Mouse (Mus musculus) left cerebral cortex, postnatal 25 days (tissue): Measurements from ENCODE around the gene Tbc1d22b. TPM values are rescaled to one million over a fixed set of nuclear protein-coding genes. Genes with fewer than 3 reads are reported as not detected.

Experiments used
- DNase-seq, 2 experiments: peaks; one replicate each; pipeline ENCODE4 v3.0.0; 2022; ENCODE audit warnings: low spot score in 2 of 2, mixed read lengths in 1 of 2
- intact Hi-C: fragments of 180-260 bp; cut with DNase I; formaldehyde crosslinking; loops from one replicate; pipeline ENCODE4 v1.15.1; 2025
- microRNA-seq, 2 experiments: library from miRNA; unstranded; fragments of <30 nt; microRNA quantifications; one replicate each; pipeline ENCODE4 v1.2.0; 2022
- total RNA-seq, 2 experiments: library from RNA; stranded (reverse); gene quantifications; 2 replicates each; pipeline ENCODE4 v1.2.3; 2021

Gene Tbc1d22b
- total RNA-seq, 2 experiments from 2014 or later = 42.3 to 43.2 TPM

DNA sequence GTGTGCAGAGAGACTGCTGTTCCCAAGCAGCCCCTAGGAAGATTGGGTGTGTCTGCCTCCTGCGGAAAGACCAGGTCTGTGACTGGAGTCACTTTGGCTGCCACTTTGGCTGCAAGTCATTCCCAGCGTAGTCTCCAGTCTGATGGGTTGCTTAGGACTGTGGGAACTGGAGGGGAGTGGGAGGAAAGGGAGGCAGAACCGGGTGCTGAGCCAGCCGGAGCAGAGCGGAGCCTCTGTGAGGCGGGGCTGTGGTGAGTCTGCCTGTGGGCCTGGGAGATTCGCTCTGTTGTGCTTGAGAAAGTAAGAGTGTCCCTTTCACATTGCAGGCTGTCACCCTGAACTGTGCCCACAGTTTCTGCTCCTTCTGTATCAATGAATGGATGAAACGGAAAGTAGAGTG, 85.9 kb downstream of the Tbc1d22b start:
- peak in 1 of 2 experiments; percentile 59 for DNase-seq
- intact Hi-C loops = loop anchor here (10.0 kb wide), 1 partner anchor 249 kb away; no protein-coding TSS in a partner anchor

DNA sequence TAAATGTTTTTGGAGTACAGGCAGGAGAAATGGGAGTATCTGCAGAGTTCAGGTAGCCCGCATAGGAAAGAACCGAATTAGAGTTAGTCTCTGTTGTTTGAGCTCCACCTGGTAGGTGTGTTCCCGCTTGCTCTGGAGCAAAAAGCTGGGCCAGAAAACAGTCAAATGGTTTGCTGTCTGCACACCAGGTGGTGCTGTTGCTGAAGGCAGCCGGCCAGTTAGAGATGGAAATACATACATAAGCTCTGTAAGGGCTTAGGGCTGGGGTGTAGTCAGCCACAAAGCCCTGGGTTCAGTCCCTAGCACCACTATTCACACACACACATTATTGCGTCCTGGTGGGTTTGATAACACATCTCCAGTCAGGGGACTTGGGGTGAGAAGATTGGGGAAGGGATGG, 86.5 kb downstream of the Tbc1d22b start:
- peak in 1 of 2 experiments; percentile 43 for DNase-seq
- intact Hi-C loops = loop anchor here (10.0 kb wide), 1 partner anchor 249 kb away; no protein-coding TSS in a partner anchor

DNA sequence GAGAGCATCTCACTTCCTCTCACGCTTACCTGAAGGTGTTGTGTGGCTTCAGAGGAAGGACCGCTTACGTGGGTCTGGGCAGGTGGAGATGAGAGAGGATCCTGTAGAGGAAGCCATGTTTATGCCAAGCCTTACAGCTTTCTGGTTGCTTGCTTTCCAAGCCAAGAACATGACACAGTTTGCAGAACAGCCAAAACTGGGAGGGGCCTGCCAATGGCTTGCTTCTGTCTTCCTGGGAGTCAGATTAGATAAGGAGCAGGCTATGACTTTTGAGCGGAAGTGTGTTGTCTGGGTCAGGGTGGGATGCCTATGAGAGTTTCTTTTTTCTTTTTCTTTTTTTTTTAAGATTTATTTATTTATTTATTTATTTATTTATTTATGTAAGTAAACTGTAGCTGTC, 87.8 kb downstream of the Tbc1d22b start:
- intact Hi-C loops = loop anchor here (10.0 kb wide), 1 partner anchor 247 kb away; no protein-coding TSS in a partner anchor
- DNase-seq = no peak

DNA sequence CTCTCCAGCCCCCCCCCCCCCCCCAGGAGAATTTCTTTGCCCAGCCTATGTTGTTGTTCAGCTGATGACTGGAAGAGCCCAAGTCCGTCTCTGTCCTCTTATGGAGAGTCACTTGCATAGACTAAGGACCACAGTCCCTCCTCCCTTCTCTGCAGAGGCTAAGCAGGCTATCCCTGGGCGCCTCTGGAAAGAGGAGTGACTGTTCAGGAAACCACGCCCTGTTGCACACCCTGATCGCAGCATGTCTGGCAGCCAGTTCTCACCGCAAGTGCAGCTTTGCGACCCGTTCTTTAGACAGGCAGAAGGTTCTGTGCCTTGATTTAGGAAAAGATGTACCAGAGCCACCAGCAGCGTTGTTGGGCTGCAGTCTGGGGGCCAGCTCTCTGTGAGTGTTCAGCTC, 88.3 kb downstream of the Tbc1d22b start:
- no peak for DNase-seq
- intact Hi-C loops = loop anchor here (10.0 kb wide), 1 partner anchor 247 kb away; no protein-coding TSS in a partner anchor

DNA sequence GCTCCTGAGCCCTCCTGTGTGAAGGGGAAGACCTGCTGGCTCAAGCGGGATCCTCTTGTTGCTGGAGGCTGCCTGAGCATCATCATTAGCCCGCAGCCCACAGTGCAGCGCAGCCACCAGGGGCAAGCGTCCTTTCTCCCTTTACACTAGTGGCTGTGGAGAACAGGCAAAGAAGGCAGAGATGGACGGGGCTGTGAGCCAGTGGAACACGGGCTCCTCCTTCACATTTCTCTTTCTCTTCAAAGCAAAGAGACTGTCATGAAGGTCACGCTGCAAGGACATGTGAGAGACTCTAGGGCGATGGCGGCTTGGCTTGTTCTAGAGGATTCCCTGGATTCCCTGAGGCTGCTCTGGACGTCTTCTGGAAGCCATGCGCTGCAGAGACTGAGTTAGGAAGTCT, 91.4 kb downstream of the Tbc1d22b start:
- DNase-seq = no peak
- intact Hi-C loops = no loop called here

DNA sequence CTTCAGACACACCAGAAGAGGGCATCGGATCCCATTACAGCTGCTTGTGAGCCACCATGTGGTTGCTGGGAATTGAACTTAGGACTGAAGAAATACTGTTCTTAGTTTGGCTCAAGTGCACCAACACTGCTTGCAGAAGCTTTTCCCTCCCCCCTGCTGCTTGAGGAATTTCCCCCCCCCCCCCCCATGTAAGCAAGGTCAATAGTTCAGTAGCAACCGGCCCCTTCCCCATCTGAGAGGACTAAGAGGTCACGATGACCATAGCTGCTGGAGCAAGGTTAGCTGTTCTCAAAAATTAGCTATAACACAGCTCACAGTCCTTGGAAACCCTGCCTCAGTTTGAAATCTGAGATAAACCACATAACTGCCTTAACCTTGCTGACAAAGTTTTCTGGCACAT, 92.6 kb downstream of the Tbc1d22b start:
- intact Hi-C loops = no loop called here
- DNase-seq = no peak

Small RNA genes within 50 kb of the gene (microRNA-seq; reads per million reads assigned to microRNA genes)
- 0 to 0.25 reads per million in 2 experiments for gene Mir7667

Other genes starting within 250 kb of the Tbc1d22b start
- gene Pi16, start 232.1 kb upstream of the Tbc1d22b start, total RNA-seq = 1 to 10 TPM; 1.1 to 1.5 TPM
- 100 to 1,000 TPM; 553 to 573 TPM for gene Mtch1, start 201.9 kb upstream of the Tbc1d22b start, total RNA-seq
- 1 to 10 TPM; 5.2 to 6.8 TPM for gene Fgd2, start 188.9 kb upstream of the Tbc1d22b start, total RNA-seq
- gene Pim1, start 59.0 kb upstream of the Tbc1d22b start, total RNA-seq = 1 to 10 TPM; 6.8 to 7.4 TPM
- not detected for gene Gm17657, start 147 bp upstream of the Tbc1d22b start, total RNA-seq
- gene Tmem217, start 2.6 kb downstream of the Tbc1d22b start, total RNA-seq = not detected
- 10 to 100 TPM; 59.1 to 70.2 TPM for gene Rnf8, start 65.0 kb downstream of the Tbc1d22b start, total RNA-seq
- 1 to 10 TPM; 4.3 TPM for gene Gm28043, start 65.1 kb downstream of the Tbc1d22b start, total RNA-seq
- 100 to 1,000 TPM in 1 of 2 experiments, 10 to 100 TPM in 1; 96.9 to 118 TPM for gene Cmtr1, start 110.8 kb downstream of the Tbc1d22b start, total RNA-seq
- 10 to 100 TPM; 16.2 to 16.9 TPM for gene Ccdc167, start 167.3 kb downstream of the Tbc1d22b start, total RNA-seq